Mouse (Mus musculus): ENCODE measurements around the gene Rgs3. TPM values are rescaled to one million over a fixed set of nuclear protein-coding genes. Genes with fewer than 3 reads are reported as not detected.
"Not testable (repeated sequence)": the region's sequence is repeated elsewhere in the genome, so short reads cannot be mapped to it uniquely, and the experiment has no call there.

Gene Rgs3
- total RNA-seq, 4 experiments from 2014 or later, result 30.4 to 34.1 (median 32.8) TPM

DNA sequence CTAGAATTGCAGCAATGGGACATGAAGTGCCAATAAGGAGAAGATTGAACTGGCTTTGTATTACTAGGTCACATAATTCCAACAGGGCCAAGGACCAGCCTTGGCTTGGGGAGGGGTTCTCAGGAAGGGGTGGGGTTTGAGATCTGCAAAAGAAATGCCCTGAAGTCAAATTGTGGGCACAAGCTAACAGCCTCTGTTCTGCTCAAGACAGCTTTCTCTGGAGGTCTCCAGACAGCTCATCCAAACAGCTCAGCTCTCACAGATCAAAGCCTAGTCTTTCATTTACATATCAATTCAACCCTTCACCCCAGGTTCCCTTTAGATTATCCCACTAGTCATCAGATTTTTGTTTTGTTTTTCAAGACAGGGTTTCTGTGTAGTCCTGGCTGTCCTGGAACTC, 14.8 kb upstream of the Rgs3 start:
- DNase-seq (ENCODE audit: low spot score in 2 of 2), result no peak

DNA sequence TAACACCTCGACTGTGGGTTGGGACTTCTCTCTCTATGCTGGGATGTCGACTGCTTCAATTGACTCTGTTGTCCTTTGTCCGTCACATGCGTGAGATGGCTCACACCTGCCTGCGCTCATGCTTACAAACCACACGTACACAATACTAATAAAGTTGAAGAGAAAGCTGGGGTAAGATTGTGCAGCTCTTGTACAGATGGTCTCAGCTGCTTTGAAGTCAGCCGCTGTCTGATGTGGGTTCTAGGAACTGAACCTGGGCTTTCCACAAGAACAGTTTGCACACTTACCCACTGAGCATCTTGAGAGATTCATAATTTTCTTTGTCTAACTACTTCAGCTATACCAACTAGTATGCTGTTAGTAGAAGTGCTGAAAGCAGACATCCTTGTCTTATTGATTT, 7.7 kb upstream of the Rgs3 start:
- DNase-seq (ENCODE audit: low spot score in 2 of 2), result no peak

DNA sequence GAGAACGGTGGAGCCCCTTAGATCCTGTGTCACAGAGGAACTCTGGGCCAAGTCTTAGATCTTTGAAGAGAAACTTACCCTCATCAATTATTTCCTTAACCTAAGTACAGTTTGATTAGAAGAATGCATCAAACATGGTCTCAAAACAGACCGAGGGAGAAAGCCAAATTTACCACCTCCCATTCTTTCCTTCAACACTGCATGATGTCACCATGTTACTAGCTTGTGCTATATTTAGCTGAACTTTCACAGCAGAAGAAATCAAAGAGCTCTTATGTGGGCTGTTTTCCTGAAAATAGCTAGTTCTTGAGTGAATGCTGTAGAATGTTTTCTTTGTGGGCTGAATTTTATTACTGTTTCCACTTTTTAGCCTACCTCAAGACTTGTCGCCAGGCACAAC, 2.2 kb upstream of the Rgs3 start:
- no peak for DNase-seq (ENCODE audit: low spot score in 2 of 2)

DNA sequence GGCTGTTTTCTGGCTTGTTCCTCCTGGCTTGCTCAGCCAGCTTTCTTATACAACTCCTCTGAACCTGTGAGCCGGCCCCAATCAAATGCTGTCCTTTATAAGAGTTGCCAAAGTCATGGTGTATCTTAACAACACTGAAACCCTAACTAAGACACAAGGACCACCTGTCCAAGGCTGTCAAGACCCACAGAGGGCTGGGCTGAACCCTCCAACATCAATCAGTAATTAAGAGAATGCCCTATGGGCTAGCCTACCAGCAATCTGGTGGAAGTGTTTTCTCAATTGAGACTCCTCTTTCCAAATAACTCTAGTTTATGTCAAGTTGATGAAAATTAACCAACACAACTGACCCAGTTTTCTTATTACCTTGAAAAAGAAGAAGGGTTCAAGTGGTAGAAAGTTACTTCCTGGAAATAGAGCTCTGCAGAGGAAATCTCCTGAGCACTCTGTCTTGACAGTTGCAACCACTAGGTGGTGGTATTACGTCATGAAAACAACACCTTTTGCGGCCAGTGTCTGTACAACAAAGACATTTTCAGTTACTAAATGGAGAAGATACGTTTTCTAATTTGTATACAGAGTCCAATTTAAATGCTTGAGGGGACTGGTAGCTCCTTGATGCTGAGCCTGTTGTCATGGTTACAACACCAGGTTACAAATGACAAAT, 1.4 kb downstream of the Rgs3 start:
- peak in 1 of 2 experiments; percentile 16 for DNase-seq (ENCODE audit: low spot score in 2 of 2)

DNA sequence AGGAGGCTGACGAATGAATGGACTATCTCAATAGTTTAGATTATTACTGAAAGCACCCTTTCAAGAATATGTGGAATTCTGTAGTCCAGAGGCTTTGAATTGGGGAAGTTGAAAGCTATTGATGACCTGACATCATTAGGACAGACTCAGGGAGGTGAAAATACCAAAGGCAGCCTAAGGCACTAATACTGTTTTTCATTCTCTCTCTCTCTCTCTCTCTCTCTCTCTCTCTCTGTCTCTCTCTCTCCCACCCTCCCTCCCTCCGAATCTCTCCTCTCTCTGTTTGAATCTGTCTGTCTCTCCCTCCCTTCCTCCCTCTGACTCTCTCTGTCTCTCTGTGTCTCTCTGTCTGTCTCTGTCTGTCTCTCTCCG, 2.0 kb downstream of the Rgs3 start:
- no peak for DNase-seq (ENCODE audit: low spot score in 2 of 2)

DNA sequence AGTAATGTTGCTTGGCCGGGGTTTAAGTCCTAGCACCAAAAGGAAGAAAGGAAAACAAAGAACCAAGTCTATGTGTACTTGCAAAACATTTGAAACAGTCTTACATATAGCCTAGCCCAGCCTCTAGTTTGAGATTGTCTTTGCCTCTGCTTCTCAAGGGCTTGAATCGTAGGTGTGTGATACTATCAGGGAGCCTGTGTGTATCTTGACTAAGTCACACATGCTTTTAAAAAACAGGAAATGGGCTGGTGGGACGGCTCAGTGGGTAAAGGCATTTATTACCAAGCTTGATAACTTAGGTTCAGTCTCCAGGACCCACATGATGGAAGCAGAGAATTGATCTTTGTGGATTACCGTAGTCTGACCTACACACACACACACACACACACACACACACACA, 2.4 kb downstream of the Rgs3 start:
- DNase-seq (ENCODE audit: low spot score in 2 of 2), result no peak

DNA sequence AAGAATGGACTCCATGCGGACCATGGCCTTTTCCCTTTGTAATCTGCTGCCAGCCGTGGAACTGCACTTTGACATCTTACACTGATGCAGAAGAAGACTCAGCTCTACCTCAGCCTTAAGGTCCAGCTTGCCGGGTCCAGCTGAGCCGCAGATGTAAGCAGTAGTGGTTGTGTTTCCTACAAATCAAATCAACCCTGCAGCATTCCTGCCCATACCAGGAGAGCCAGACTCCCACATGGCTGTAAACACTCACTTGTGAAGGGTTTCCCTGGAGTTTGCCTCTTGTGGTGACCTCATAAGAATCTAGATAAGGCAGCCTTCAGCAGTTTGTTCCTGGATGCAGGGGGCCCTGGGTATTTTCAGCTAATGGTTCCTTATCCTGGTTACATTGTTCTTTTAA, 6.9 kb downstream of the Rgs3 start:
- no peak for DNase-seq (ENCODE audit: low spot score in 2 of 2)

DNA sequence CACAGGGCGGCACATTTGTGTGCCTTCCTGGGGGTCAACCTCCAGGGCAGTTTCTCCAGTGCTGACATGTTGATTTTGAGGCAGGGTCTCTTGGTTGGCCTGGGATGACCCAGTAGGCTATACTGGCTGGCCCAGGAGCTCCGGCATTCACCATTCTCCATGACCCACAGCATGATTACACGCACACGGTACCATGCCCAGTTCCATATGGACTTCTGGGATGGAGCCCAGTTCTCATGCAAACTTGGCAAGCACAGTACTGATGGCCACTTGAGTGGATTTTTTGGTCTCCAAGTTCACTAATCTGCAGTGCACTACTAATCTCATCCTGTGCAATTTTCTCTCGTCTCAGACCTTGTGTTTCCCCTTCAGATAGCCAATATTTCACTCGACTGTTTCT, 8.0 kb downstream of the Rgs3 start:
- no peak for DNase-seq (ENCODE audit: low spot score in 2 of 2)

DNA sequence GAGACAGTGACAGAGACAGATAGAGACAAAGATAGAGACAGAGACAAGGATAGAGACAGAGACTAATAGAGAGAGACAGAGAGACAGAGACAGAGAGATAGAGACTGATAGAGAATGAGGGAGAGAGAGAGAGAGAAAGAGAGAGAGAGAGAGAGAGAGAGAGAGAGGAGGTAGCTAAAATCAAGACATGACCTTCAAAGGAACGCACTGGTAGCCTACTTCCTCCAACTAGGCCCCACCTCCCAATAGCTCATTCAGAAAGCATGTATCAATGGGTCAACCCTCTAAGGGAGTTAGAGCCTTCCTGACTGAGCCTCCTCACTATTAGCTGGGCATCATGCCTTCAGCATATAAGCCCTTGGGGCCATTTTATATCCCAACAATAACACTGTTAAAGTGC, 8.7 kb downstream of the Rgs3 start:
- no peak for DNase-seq (ENCODE audit: low spot score in 2 of 2)

DNA sequence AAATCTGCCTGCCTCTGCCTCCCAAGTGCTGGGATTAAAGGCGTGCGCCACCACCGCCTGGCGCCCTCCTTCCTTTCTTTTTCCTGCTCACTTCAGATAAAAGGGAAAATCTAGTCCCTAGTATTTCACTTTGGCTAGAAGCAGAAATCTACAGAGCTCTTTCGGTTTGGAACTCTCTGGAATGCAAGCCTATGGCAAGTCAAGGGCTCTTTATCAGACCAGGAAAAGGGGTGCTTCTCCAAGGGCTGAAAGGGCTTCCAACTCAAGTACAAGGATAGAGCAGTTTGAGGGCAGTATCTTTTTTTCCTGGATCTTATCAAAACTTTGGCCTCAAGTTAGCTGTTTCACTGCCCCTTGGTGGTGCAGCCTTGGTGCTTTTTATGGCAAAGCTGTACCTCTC, 10.0 kb downstream of the Rgs3 start:
- DNase-seq (ENCODE audit: low spot score in 2 of 2), result no peak

DNA sequence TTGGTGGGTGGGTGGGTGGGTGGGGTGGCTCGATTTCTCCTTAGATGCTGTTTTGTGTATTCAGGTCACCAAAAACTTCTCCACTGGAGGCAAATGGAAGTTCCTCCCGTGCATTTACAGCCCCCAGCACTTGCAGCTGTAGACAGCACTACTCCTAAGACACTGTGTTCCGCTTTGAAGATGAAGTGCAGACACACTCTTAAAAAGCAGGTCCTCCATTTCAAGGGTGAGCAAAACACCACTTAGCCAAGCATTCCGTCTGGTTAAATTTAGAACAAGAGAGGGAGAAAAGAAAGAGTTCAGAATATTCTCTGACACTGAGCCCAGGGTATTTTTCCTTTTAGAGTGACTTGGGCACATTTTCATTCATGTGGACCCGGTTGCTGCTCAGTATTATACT, 10.4 kb downstream of the Rgs3 start:
- DNase-seq (ENCODE audit: low spot score in 2 of 2), result no peak

DNA sequence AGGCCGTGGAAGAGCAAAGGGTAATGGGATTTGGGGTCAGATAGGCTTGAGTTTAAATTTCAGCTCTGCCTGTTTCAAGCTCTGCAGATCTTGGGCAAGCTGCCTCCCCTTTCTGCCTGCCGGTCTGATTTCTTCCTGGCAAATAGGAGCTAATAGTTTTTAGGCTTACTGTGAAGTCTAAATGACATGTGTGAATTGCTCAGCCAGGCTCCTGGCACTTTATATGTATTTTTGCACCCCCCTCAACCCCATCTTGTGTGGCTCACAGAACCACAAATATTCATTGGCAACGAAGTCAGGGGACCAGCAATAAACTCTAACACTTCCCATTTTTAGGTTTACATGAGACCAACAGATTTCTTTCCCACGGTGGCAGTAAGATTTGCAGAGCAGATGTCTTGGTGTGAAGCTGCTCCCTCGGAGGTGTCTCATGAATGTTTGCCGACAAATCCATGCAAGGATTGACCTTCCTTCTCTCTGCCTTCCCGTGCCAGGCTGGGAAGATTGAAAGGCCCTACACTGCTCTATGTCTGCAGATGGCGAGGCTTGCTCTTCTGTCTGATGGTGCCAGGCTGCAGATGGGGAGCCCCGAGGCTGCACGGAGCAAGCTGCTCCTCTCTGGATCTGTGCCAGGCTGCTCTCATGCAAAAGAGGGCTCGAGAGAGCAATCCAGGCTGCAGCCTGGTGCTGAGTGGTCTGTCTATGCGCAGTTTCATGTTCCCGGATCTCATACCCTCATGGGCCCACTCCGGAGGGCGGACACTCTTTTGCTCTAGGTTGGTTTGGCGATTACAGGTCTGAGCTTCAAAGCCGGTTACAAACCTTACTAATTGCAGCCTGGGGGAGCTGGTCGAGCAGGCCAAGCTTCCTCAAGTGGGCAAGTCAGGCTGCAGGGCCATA, 23.0 kb downstream of the Rgs3 start:
- peak; percentile 29 to 53 for DNase-seq (ENCODE audit: low spot score in 2 of 2)

DNA sequence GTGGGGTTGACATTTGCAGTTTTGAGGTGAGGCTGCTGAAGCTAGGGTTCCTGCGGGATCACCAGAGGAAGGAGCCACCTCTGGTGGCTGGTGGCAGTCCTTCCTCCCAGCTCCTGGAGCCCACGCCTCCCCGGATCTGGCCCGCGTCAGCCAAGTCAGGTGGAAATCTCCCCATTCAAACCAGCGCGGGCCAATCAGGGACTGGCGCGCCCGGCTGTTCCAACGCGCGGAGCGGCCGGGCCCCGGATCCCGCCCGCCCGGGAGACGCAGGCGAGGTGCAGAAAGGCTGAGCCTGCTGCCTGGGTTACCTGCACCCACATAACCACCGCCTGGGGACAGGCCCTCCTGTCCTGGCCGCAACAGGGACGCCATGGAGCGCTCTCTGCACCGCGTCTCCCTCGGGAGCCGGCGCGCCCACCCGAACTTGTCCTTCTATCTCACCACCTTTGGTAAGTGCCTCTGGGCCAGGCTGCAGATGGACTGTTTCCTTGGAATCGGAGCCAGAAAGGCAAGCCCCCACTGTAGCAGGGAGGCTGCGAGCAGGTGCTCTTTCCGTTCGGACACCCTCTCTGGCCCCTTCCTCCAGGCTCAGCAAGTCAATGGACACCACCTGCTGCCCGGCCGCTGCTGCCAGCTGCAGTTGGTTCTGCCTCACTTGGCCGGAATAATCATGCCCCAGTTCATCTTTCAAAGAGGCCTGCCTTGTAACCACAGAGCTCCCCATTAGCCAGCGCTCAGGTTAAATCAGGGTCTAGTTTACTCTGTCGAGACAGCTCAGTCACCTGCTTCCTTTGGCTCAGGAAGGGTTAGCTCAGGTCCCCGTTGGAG, 23.8 kb downstream of the Rgs3 start:
- peak in 1 of 2 experiments; percentile 27 for DNase-seq (ENCODE audit: low spot score in 2 of 2)

DNA sequence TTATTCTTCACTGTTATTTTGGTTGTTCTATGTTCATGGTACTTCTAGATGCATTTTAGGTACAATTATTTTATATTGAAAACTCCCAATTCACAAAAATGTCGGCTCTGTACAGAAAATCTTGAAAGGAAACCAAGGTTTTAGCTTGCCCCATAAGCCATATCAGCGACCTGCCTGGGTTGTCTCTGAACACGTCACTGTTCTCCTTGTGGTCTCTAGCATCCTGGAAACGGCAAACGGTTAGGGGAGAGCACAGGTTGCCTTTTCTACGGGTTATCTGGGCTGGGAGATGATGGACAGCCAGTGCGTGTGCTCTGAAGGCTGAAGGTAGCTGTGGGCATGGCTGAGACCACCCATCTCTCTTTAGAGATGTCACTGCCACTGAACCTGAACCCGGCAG, 27.4 kb downstream of the Rgs3 start:
- DNase-seq (ENCODE audit: low spot score in 2 of 2), result no peak

DNA sequence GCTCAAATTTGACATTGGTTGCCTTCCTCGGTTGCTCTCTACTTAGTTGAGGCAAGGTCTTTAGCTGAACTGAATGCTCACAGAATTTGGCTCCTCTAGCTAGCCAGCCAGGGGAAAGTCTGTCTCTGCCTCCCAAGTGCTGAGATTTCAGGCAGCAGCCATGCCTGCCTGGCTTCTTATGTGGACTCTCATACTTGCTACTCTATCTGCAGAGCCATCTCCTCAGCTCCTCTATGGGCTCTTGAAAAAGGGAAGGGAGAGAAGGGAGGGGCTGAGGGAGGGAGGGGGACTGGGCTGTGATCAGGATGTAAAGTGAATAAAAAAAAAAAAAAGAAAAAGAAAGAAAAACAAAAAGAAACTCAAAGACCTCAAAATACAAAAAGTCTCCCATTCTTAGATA, 31.2 kb downstream of the Rgs3 start:
- DNase-seq (ENCODE audit: low spot score in 2 of 2), result no peak

DNA sequence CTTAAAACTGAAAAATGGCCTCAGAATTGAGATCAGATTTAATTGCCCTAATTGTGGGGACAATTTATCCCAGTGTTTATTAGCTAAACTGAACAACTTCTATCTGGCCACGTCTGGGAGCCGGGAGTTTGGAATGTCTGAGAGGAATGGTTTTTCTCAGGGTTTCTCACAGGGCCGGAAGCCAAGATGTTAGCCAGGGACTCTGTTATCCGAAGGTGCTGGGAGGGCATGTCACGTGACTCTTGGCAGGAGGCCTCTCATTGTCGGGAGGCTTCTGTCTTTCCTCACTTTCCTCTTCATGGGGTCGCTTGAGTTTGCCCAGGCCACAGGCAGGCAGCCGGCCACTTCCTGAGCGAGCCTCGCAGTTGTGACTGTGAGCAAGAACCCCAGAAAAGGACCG, 31.7 kb downstream of the Rgs3 start:
- DNase-seq (ENCODE audit: low spot score in 2 of 2), result no peak

DNA sequence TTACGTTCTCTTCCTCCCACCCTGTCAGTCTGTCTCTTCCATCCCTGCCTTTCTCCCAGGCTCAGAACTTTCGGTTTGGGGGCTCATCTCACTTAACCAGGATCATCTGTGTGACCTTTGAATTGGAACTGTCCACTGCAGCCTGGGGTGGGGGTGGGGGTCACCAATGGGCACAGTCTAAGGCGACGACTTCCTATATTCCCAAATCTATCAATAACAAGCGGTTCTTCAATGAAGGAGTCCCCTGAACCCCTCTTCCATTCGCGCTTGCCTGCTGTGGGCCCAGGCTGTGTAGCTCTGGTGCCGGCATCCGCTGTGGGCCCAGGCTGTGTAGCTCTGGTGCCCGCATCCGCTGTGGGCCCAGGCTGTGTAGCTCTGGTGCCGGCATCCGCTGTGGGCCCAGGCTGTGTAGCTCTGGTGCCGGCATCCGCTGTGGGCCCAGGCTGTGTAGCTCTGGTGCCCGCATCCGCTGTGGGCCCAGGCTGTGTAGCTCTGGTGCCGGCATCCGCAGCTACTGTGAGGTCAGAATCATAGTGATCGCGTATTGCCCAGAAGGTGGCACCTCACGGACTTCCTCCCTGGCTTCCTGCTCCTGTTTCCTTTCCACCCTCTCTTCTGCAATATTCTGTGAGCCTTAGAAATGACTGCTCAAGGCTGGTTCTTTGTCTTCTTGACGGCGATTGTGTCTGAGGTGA, 34.0 kb downstream of the Rgs3 start:
- not testable (repeated sequence) for DNase-seq (ENCODE audit: low spot score in 2 of 2)

DNA sequence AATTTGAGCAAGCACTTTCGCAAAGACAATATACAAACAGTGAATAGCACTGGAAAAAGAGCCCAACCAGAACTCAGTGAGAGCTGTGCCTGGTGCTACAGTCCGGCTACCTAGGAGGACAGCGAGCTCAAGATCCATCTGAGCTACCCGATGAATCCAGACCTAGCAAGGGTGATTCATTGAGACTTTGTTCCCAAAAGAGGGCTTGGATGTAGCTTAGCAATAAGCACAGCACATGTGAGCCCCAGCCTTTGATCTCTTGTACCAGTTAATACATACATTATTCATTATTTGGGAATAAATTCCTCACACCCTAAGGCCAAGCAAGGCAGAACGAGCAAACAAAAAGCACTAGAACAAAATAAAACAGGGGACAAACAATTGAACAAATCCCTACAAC, 34.8 kb downstream of the Rgs3 start:
- DNase-seq (ENCODE audit: low spot score in 2 of 2), result no peak

DNA sequence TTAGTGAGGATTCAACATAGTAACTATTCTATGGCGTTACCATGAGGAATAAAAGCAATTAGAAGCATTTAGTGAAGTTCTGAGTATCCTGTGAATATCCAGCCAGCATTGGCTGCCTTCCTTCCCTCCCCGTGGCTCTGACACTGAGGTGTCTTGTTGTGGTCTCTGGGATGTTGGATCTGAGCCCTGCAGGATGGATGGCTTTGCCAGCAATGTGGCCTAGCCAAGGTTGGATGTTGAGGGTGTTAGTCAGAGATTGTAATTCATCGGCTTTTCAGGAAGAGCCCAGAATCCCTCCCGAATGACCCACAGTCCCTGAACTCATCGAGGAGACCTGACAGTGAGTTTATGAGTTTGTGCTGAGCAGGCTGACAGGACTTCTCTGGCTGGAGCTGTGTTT, 36.4 kb downstream of the Rgs3 start:
- no peak for DNase-seq (ENCODE audit: low spot score in 2 of 2)

DNA sequence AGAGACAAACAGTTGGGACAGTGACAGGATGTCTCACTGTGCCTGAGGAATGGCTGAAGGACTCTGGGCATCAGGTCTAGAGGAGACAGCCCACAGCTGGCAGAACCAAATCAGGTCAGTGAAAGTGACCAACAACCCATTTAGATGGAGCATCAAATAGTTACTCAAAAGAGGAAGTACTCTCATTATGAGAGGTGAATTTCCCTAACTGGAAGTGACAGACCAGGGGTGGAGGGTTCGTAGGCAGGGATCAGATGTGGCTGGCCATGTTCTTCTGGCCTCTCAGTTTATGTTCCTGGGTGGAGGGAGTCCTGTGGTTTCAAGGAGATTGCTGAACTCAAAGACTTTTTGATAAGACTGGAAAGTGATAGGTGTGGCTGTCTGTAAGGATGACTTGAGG, 40.9 kb downstream of the Rgs3 start:
- DNase-seq (ENCODE audit: low spot score in 2 of 2), result no peak

DNA sequence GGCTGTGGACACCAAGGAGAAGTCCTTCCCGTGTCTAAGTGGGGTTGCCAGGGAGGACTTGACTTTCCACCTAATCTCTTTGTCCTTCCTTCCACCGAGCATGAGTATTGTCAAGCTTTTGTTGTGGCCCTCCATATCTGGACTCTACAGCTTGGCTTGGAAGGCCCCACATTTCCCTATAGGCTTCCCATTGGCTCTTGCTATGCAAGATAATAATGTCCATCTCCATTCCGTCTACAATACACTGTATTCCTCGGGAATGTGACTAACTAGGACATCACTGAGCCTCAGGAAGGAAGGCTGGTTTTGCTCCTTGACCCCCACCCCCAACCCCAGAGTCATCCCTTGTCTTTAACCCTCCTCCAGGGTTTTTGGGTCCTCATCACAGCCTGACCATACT, 44.0 kb downstream of the Rgs3 start:
- no peak for DNase-seq (ENCODE audit: low spot score in 2 of 2)

DNA sequence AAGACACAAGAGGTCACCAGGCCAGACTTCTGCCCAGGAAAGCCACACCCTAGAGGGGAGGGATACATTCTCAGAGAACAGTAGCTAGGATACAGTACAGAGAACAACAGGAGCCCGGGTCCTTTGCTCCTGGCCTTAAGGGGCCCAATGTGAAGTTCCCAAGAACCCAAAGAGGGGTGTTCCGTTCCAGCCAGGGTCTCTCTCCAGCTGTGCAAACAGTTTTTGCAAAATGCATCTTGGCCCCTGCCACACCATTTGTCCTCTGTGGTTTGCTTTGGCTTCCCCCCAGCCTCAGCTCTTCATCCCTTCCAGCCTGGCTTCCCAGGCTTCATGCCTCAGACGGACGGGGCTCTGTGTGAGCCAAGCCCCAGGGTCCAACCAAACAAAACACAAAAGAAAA, 44.4 kb downstream of the Rgs3 start:
- DNase-seq (ENCODE audit: low spot score in 2 of 2), result no peak

All from left cerebral cortex, adult 8-10 months (tissue).